Mouse (Mus musculus): ENCODE data around the gene Meis2. TPM values are rescaled to one million over a fixed set of nuclear protein-coding genes. Genes with fewer than 3 reads are reported as not detected.

The Meis2 gene
- polyA plus RNA-seq, 1 experiment, result 1.4 TPM

DNA sequence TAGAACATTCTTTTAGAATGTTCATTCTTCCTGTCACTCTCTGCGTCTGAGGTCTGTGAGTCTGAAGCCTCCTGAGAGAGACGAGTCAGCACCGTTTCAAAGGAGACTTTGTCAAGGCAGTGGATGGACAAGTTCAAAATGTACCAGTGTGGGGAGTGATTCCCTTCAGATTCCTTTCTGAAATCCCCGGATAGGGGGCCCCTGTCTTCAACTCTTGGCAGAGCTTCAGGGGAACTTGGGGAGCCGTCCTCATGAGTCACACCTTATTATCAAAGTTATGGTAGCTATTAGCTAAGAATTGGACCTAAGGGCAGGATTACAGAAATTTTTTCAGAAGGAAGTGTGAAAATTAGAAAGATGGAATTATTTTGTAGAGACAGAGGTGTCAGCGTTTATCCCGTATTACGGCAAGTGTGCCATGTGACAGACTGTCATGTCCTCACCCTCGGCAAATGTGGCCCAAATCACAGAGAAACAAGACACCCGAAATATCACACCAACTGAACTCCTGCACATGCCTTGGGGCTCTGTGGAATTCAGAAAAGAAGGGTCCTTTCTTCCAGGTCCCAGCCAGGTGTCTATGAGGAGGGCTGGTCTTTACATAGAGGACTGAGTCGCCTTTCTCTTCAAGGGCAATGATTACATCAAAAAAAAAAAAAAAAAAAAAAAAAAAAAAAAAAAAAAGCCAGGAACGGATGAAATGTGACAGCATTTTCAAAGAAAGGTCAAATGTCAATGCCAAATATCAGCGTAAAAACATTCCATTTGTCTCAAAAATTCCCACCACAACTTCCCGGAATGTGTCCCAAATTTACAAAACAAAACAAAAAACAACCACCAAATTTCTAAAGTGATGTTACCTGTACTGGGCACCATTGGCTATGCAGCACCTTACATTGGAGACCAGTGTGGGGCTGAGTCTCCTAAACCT lies 146.2 kb downstream of the Meis2 start:
- no peaks in the 10 kb centered on the region for H3K36me3 ChIP-seq (ENCODE audit: control insufficient read depth, insufficient read depth, low read length)
- H3K4me3 ChIP-seq (ENCODE audit: control insufficient read depth, low read depth, low read length), result no peak overlapping the region
- H3K27me3 ChIP-seq (ENCODE audit: control insufficient read depth, insufficient read depth, low read length), result no peaks in the 10 kb centered on the region
- no peak overlapping the region for H3K27ac ChIP-seq (ENCODE audit: control insufficient read depth, insufficient read depth, low read depth, low read length)
- no peaks in the 10 kb centered on the region for H3K4me1 ChIP-seq (ENCODE audit: control insufficient read depth, insufficient read depth, low read length)
- TF ChIP-seq POLR2A (IDR thresholded peaks at IDR 0.05; ENCODE audit: control insufficient read depth, low read depth, low read length) (no peak), CTCF (IDR thresholded peaks at IDR 0.05; ENCODE audit: control insufficient read depth, insufficient read depth, insufficient replicate concordance, low read depth, low read length) (no peak)

- no peaks in the 10 kb centered on the region for H3K36me3 ChIP-seq (ENCODE audit: control insufficient read depth, insufficient read depth, low read length)
- H3K27ac ChIP-seq (ENCODE audit: control insufficient read depth, insufficient read depth, low read depth, low read length), result no peak overlapping the region
These were observed 147.1 kb downstream of the Meis2 start for GRCm38 (mm10) chr2:115918561-115918960.

DNA sequence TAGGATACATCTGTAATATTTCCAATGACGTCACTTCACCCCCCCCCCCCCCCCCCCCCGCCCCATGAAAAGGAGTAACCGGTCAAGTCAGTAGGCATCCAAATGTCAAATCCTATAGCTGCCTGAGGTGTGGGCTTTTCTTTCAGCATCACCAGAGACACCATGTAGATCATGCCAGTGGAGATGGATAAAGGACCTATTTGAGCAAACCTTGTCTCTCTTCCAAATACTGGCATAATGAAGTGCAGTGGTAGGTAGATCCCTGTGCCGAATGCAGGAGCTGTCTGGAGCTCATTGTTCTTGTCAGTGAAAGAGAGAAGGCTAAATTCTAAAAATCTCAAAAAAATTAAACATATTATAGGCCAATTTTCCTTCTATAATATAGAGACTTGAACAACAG lies 151.1 kb downstream of the Meis2 start:
- H3K27ac ChIP-seq (ENCODE audit: control insufficient read depth, insufficient read depth, low read depth, low read length), result no peak overlapping the region
- TF ChIP-seq POLR2A (IDR thresholded peaks at IDR 0.05; ENCODE audit: control insufficient read depth, low read depth, low read length) (no peak), CTCF (IDR thresholded peaks at IDR 0.05; ENCODE audit: control insufficient read depth, insufficient read depth, insufficient replicate concordance, low read depth, low read length) (no peak)
- no peaks in the 10 kb centered on the region for H3K27me3 ChIP-seq (ENCODE audit: control insufficient read depth, insufficient read depth, low read length)
- no peak overlapping the region for H3K4me3 ChIP-seq (ENCODE audit: control insufficient read depth, low read depth, low read length)
- H3K36me3 ChIP-seq (ENCODE audit: control insufficient read depth, insufficient read depth, low read length), result no peaks in the 10 kb centered on the region
- no peaks in the 10 kb centered on the region for H3K4me1 ChIP-seq (ENCODE audit: control insufficient read depth, insufficient read depth, low read length)

More at GRCm38 (mm10) chr2:115918561-115918960, 147.1 kb downstream of the Meis2 start:
- no peaks in the 10 kb centered on the region for H3K27me3 ChIP-seq (ENCODE audit: control insufficient read depth, insufficient read depth, low read length)
- no peak overlapping the region for H3K4me3 ChIP-seq (ENCODE audit: control insufficient read depth, low read depth, low read length)
- TF ChIP-seq POLR2A (IDR thresholded peaks at IDR 0.05; ENCODE audit: control insufficient read depth, low read depth, low read length) (no peak), CTCF (IDR thresholded peaks at IDR 0.05; ENCODE audit: control insufficient read depth, insufficient read depth, insufficient replicate concordance, low read depth, low read length) (no peak)
- no peaks in the 10 kb centered on the region for H3K4me1 ChIP-seq (ENCODE audit: control insufficient read depth, insufficient read depth, low read length)

DNA sequence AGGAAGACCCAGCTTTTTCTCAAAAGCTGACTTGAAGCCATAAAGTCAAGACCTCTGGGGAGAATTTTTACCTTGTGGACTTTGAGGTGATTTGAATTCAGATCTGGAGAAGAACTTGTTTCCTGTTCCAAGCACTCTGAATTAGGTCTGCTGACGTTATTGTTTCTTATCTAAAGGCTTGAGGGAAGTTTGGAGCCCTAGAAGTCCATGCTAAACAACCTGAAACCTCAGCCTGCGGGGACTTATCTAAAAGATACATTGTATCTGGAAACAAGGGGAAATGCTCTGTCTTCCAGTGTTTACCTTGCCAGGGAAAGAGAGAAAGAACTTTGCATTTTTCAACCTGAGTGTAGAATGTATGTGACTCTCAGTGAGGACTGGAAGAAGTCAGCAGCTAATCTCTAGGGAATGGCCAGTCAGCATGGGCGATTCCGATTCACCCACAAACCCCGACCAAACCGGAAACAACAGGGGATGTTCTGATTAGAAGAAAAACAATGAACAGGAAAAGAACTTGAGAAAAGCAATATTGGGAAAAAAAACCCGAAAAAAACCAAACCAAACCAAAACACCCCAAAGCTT lies 152.6 kb downstream of the Meis2 start:
- Histone ChIP-seq H3K27ac (ENCODE audit: control insufficient read depth, insufficient read depth, low read depth, low read length) (no peak overlapping the region), H3K4me3 (ENCODE audit: control insufficient read depth, low read depth, low read length) (no peak overlapping the region), H3K27me3 (ENCODE audit: control insufficient read depth, insufficient read depth, low read length) (no peaks in the 10 kb centered on the region), H3K4me1 (ENCODE audit: control insufficient read depth, insufficient read depth, low read length) (no peaks in the 10 kb centered on the region), H3K36me3 (ENCODE audit: control insufficient read depth, insufficient read depth, low read length) (no peaks in the 10 kb centered on the region)
- TF ChIP-seq CTCF (IDR thresholded peaks at IDR 0.05; ENCODE audit: control insufficient read depth, insufficient read depth, insufficient replicate concordance, low read depth, low read length) (no peak), POLR2A (IDR thresholded peaks at IDR 0.05; ENCODE audit: control insufficient read depth, low read depth, low read length) (no peak)

- no peak overlapping the region for H3K4me3 ChIP-seq (ENCODE audit: control insufficient read depth, low read depth, low read length)
- no peak overlapping the region for H3K27ac ChIP-seq (ENCODE audit: control insufficient read depth, insufficient read depth, low read depth, low read length)
- H3K4me1 ChIP-seq (ENCODE audit: control insufficient read depth, insufficient read depth, low read length), result no peaks in the 10 kb centered on the region
- TF ChIP-seq CTCF (IDR thresholded peaks at IDR 0.05; ENCODE audit: control insufficient read depth, insufficient read depth, insufficient replicate concordance, low read depth, low read length) (no peak), POLR2A (IDR thresholded peaks at IDR 0.05; ENCODE audit: control insufficient read depth, low read depth, low read length) (no peak)
- H3K36me3 ChIP-seq (ENCODE audit: control insufficient read depth, insufficient read depth, low read length), result no peaks in the 10 kb centered on the region
- H3K27me3 ChIP-seq (ENCODE audit: control insufficient read depth, insufficient read depth, low read length), result no peaks in the 10 kb centered on the region
These were observed 153.6 kb downstream of the Meis2 start for GRCm38 (mm10) chr2:115911913-115912642.

DNA sequence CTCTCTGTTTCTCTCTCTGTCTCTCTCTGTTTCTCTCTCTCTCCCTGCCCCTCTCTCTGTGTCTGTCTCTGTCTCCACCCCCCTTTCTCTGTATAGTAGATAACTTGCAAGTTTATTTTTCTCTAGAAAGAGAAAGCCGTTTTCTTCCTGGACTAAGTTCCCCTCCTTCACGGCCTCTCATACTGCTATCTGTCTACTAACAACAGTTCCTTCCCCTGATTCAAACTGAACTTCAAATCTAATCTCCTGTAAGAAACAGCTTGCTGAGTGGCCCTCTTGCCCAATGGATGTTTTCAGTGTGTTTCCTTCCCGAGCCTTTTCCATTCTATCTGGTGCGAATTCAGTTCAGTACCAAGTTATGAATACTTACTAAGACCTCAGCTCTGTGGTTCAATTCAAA lies 155.4 kb downstream of the Meis2 start:
- Histone ChIP-seq H3K27me3 (ENCODE audit: control insufficient read depth, insufficient read depth, low read length) (no peaks in the 10 kb centered on the region), H3K4me1 (ENCODE audit: control insufficient read depth, insufficient read depth, low read length) (no peaks in the 10 kb centered on the region), H3K4me3 (ENCODE audit: control insufficient read depth, low read depth, low read length) (no peak overlapping the region), H3K27ac (ENCODE audit: control insufficient read depth, insufficient read depth, low read depth, low read length) (no peak overlapping the region), H3K36me3 (ENCODE audit: control insufficient read depth, insufficient read depth, low read length) (no peaks in the 10 kb centered on the region)
- TF ChIP-seq CTCF (IDR thresholded peaks at IDR 0.05; ENCODE audit: control insufficient read depth, insufficient read depth, insufficient replicate concordance, low read depth, low read length) (no peak), POLR2A (IDR thresholded peaks at IDR 0.05; ENCODE audit: control insufficient read depth, low read depth, low read length) (no peak)

GRCm38 (mm10) chr2:115901007-115901406 lies 164.6 kb downstream of the Meis2 start:
- TF ChIP-seq CTCF (IDR thresholded peaks at IDR 0.05; ENCODE audit: control insufficient read depth, insufficient read depth, insufficient replicate concordance, low read depth, low read length) (no peak), POLR2A (IDR thresholded peaks at IDR 0.05; ENCODE audit: control insufficient read depth, low read depth, low read length) (no peak)
- Histone ChIP-seq H3K36me3 (ENCODE audit: control insufficient read depth, insufficient read depth, low read length) (no peaks in the 10 kb centered on the region), H3K27me3 (ENCODE audit: control insufficient read depth, insufficient read depth, low read length) (no peaks in the 10 kb centered on the region), H3K4me1 (ENCODE audit: control insufficient read depth, insufficient read depth, low read length) (no peaks in the 10 kb centered on the region), H3K4me3 (ENCODE audit: control insufficient read depth, low read depth, low read length) (no peak overlapping the region), H3K27ac (ENCODE audit: control insufficient read depth, insufficient read depth, low read depth, low read length) (no peak overlapping the region)
